Mouse (Mus musculus): ENCODE measurements around the gene Sirpa.

Sirpa gene

GRCm38 (mm10) chr2:129633077-129633732 is 40.6 kb downstream of the Sirpa start:
- DNase-seq (ENCODE audit: low spot score in 2 of 2): peak; percentile 39 to 66

GRCm38 (mm10) chr2:129633982-129634381 is 41.3 kb downstream of the Sirpa start:
- peak in 1 of 2 experiments; percentile 4 for DNase-seq (ENCODE audit: low spot score in 2 of 2)

GRCm38 (mm10) chr2:129652616-129653015 is 60.0 kb downstream of the Sirpa start:
- no peak for DNase-seq (ENCODE audit: low spot score in 2 of 2)

- DNase-seq (ENCODE audit: low spot score in 2 of 2): no peak
Observed at GRCm38 (mm10) chr2:129653632-129654031, 61.0 kb downstream of the Sirpa start.

GRCm38 (mm10) chr2:129654233-129654950 is 61.8 kb downstream of the Sirpa start:
- DNase-seq (ENCODE audit: low spot score in 2 of 2): no peak

GRCm38 (mm10) chr2:129655033-129655432 is 62.4 kb downstream of the Sirpa start:
- DNase-seq (ENCODE audit: low spot score in 2 of 2): no peak

- no peak for DNase-seq (ENCODE audit: low spot score in 2 of 2)
Observed at GRCm38 (mm10) chr2:129658796-129659195, 66.2 kb downstream of the Sirpa start.

GRCm38 (mm10) chr2:129660020-129660419 is 67.4 kb downstream of the Sirpa start:
- no peak for DNase-seq (ENCODE audit: low spot score in 2 of 2)

- no peak for DNase-seq (ENCODE audit: low spot score in 2 of 2)
Observed at GRCm38 (mm10) chr2:129662484-129662883, 69.8 kb downstream of the Sirpa start.

- DNase-seq (ENCODE audit: low spot score in 2 of 2): no peak
Observed at GRCm38 (mm10) chr2:129671911-129672310, 79.3 kb downstream of the Sirpa start.

GRCm38 (mm10) chr2:129674935-129675634 is 82.5 kb downstream of the Sirpa start:
- peak; percentile 41 to 78 for DNase-seq (ENCODE audit: low spot score in 2 of 2)

GRCm38 (mm10) chr2:129677664-129678063 is 85.0 kb downstream of the Sirpa start:
- DNase-seq (ENCODE audit: low spot score in 2 of 2): no peak

- DNase-seq (ENCODE audit: low spot score in 2 of 2): no peak
Observed at GRCm38 (mm10) chr2:129679066-129679465, 86.4 kb downstream of the Sirpa start.

- no peak for DNase-seq (ENCODE audit: low spot score in 2 of 2)
Observed at GRCm38 (mm10) chr2:129680236-129680635, 87.6 kb downstream of the Sirpa start.

Measured in frontal cortex, postnatal 14 days (tissue).